Mouse (Mus musculus): ENCODE results near the gene Hoxa9. TPM values are rescaled to one million over a fixed set of nuclear protein-coding genes. Genes with fewer than 3 reads are reported as not detected.
A peak's percentile ranks its signal among the peaks of the same experiment; 100 is the strongest.

The Hoxa9 gene
- polyA plus RNA-seq, 1 experiment = not detected

DNA sequence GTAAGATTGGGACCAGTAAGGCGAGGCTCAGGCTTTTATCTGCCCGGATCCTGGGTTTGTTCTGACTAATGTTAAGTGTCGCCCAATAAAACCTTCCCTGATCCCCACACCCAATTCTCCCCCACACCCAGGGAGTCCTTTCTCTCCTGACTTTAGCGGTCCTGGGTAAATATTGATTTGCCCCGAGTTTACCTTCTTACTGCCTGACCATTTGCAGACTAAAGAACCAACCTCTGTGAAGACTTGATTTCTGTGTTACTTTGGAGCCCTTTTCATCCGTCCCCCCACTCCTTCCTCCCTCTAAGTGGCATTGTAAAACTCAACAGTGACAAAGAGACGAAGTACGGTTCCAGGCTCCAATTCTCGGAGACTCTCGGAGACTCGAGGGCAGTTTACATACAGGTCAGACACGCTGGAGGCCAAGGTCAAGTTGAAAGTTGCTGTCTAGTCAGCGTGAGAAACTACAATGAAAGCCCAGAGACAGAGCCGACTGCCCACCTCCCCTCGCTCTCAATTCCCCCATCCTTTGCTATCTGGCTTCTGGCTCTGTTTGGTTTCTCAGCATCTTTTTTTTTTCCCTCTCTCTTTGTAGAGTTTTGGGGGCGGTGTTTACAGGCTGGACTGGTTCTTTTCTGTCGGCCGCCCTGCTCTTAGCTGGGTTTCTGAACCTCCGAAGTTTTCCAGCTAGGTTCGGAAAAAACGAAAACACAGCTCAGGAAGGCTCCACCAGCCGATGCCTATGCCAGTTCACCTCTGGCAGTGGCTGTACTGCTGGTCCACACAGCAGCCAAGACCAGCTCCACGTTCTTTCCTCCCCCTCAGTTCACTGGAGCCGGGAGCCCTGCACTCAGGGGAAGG lies 31.8 kb upstream of the Hoxa9 start:
- TF ChIP-seq POLR2A (IDR thresholded peaks at IDR 0.05; ENCODE audit: borderline replicate concordance, low read depth, low read length) = no peak
- TF ChIP-seq CTCF (IDR thresholded peaks at IDR 0.05; ENCODE audit: low read depth, low read length) = no peak
- Histone ChIP-seq H3K4me3 (ENCODE audit: insufficient read depth, low read length) (peak overlapping the region; percentile 21), H3K27ac (ENCODE audit: insufficient read depth, low read depth, low read length) (no peak overlapping the region), H3K4me1 (ENCODE audit: control insufficient read depth, insufficient read depth, low read length) (no peaks in the 10 kb centered on the region)

GRCm38 (mm10) chr6:52261751-52262462 lies 31.0 kb upstream of the Hoxa9 start:
- Histone ChIP-seq H3K4me1 (ENCODE audit: control insufficient read depth, insufficient read depth, low read length) (no peaks in the 10 kb centered on the region), H3K4me3 (ENCODE audit: insufficient read depth, low read length) (peak overlapping the region; percentile 21), H3K27ac (ENCODE audit: insufficient read depth, low read depth, low read length) (no peak overlapping the region)
- TF ChIP-seq CTCF (IDR thresholded peaks at IDR 0.05; ENCODE audit: low read depth, low read length) = no peak
- no peak for TF ChIP-seq POLR2A (IDR thresholded peaks at IDR 0.05; ENCODE audit: borderline replicate concordance, low read depth, low read length)

GRCm38 (mm10) chr6:52260654-52261575 lies 30.0 kb upstream of the Hoxa9 start, which contains the start of gene Hoxa13:
Hoxa13 (minus strand) TSS chr6:52260880.
- peak within 1 kb of the TSS; percentile 38 for H3K4me3 ChIP-seq (ENCODE audit: insufficient read depth, low read length)
- H3K27ac ChIP-seq (ENCODE audit: insufficient read depth, low read depth, low read length) = no peak within 1 kb of the TSS
- no peaks in the 10 kb centered on the region for H3K4me1 ChIP-seq (ENCODE audit: control insufficient read depth, insufficient read depth, low read length)
- TF ChIP-seq POLR2A (IDR thresholded peaks at IDR 0.05; ENCODE audit: borderline replicate concordance, low read depth, low read length) = no peak
- no peak for TF ChIP-seq CTCF (IDR thresholded peaks at IDR 0.05; ENCODE audit: low read depth, low read length)

DNA sequence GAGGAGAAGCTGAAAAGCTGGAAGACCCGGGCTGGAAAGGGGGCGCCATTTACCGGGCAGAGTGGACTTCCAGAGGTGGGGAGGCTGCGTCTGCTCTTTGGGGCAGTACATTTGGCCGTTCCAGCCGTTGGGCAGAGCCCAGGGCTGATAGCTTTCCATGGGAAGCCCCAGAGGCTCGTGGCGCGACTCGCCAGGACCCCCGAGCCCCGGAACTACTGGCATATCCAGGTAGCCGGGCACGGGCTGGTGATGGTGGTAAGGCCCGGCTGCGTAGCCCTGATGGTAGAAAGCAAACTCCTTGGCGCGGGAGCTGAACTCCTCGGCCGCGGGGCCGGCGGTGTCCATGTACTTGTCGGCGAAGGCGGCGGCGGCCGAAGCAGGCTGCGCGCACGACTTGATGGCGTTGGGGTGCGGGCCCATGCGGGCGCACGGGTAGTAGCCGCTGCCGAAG lies 28.9 kb upstream of the Hoxa9 start:
- TF ChIP-seq POLR2A (IDR thresholded peaks at IDR 0.05; ENCODE audit: borderline replicate concordance, low read depth, low read length) (no peak), CTCF (IDR thresholded peaks at IDR 0.05; ENCODE audit: low read depth, low read length) (no peak)
- no peak overlapping the region for H3K27ac ChIP-seq (ENCODE audit: insufficient read depth, low read depth, low read length)
- peak overlapping the region; percentile 19 for H3K4me3 ChIP-seq (ENCODE audit: insufficient read depth, low read length)
- H3K4me1 ChIP-seq (ENCODE audit: control insufficient read depth, insufficient read depth, low read length) = no peaks in the 10 kb centered on the region

DNA sequence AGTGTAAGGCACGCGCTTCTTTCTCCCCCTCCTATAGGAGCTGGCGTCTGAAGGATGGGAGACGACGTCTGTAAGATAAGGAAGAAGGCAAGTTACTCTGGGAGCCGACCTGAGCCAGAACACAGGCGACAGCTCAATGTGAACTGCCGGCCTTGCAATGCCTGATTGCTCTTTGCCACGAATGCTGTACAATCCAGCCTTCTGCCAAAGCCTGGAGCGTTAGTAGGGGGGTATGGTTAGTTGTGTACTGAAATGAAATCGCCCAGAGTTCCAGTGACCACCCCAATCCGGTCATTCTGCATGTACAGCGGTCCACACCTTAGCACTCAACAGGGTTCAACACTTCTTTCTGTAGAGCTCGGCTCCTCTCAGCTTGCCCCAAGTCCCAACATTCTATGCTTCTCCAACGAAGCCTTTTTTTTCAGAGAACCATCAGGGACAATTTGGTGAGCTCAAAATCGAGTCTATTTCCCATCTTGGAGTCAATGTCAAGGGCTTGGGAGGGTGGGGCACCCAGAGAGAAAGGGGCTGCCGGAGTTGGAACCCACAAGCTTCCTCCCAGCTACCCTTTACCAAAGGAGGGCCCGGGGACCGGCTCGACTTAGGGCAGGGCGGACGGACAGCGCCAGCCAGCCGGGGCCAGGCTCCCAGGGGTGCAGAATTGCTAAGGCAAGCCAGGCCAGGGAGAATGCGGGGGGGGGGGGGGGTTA lies 28.3 kb upstream of the Hoxa9 start:
- Histone ChIP-seq H3K4me1 (ENCODE audit: control insufficient read depth, insufficient read depth, low read length) (no peaks in the 10 kb centered on the region), H3K4me3 (ENCODE audit: insufficient read depth, low read length) (no peak overlapping the region), H3K27ac (ENCODE audit: insufficient read depth, low read depth, low read length) (no peak overlapping the region)
- TF ChIP-seq CTCF (IDR thresholded peaks at IDR 0.05; ENCODE audit: low read depth, low read length) (no peak), POLR2A (IDR thresholded peaks at IDR 0.05; ENCODE audit: borderline replicate concordance, low read depth, low read length) (no peak)

DNA sequence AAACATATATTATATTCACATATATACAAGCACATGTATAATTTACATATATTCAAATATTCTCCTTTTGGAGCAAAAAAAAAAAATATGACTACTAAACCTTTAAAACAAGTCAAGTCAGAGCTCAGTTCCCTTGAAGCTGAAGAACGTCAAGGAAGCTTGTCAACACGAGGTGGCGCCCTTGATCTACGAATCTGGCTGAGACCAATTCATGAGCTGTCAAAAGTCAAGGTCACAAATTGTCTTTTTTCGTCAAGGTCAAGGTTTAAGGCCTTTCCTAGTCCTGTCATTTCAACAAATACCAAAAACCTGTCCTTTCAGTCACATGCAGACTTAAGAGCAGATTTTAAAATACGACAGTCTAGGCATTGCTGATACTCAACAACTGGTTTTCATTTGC lies 26.1 kb upstream of the Hoxa9 start:
- no peak for TF ChIP-seq CTCF (IDR thresholded peaks at IDR 0.05; ENCODE audit: low read depth, low read length)
- TF ChIP-seq POLR2A (IDR thresholded peaks at IDR 0.05; ENCODE audit: borderline replicate concordance, low read depth, low read length) = no peak

GRCm38 (mm10) chr6:52253511-52254500 lies 22.9 kb upstream of the Hoxa9 start:
- Histone ChIP-seq H3K4me1 (ENCODE audit: control insufficient read depth, insufficient read depth, low read length) (no peaks in the 10 kb centered on the region), H3K4me3 (ENCODE audit: insufficient read depth, low read length) (peak overlapping the region; percentile 26; the same call in 1 of the 2 replicates), H3K27ac (ENCODE audit: insufficient read depth, low read depth, low read length) (no peak overlapping the region)
- TF ChIP-seq CTCF (IDR thresholded peaks at IDR 0.05; ENCODE audit: low read depth, low read length) = no peak
- TF ChIP-seq POLR2A (IDR thresholded peaks at IDR 0.05; ENCODE audit: borderline replicate concordance, low read depth, low read length) = no peak

More for the DNA sequence above, 26.1 kb upstream of the Hoxa9 start:
- H3K4me1 ChIP-seq (ENCODE audit: control insufficient read depth, insufficient read depth, low read length) = no peaks in the 10 kb centered on the region
- H3K4me3 ChIP-seq (ENCODE audit: insufficient read depth, low read length) = no peak overlapping the region
- H3K27ac ChIP-seq (ENCODE audit: insufficient read depth, low read depth, low read length) = no peak overlapping the region

Data from bone marrow macrophage, adult 2 months (primary cell).